Mouse (Mus musculus): ENCODE measurements around the gene Hmgb3. TPM values are rescaled to one million over a fixed set of nuclear protein-coding genes. Genes with fewer than 3 reads are reported as not detected.

Gene Hmgb3
- total and polyA plus RNA-seq, 3 experiments = 26.5 to 56.2 (median 40.6) TPM

DNA sequence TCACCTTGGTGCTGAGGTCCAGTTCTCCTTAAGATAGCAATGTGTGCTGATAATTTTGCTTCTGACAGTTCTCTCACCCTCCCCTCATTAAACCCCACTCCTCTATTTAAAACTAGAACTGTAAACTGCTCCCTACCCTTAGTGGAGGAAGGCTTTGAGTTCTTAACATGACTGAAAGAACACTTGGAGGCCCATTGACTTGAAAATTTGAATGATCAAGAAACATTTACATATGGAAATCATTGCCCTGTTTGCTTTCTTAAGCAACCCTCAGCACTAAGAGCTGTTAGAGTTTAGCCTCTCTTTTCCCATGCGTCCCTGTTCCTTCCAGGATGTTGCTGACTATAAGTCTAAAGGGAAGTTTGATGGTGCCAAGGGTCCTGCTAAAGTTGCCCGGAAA is 3.6 kb downstream of the Hmgb3 start:
- Histone ChIP-seq H3K9me3 (replicated peaks; ENCODE audit: low read length) (no peaks in the 10 kb centered on the region), H3K4me1 (ENCODE audit: control insufficient read depth in 1 of 2, insufficient read depth in 2 of 2) (peaks cover 5 to 20% of the 10 kb centered on the region in 2 experiments; a peak in 3 of 4 replicates), H3K27ac (ENCODE audit: insufficient read depth, low read depth) (no peak overlapping the region), H3K36me3 (replicated peaks in 1 of 2; ENCODE audit: control insufficient read depth in 1 of 2, insufficient read depth in 1 of 2, low read length in 1 of 2) (peaks cover 0 to 11% of the 10 kb centered on the region in 2 experiments), H3K4me2 (ENCODE audit: insufficient read depth, low read depth, poor library complexity, severe bottlenecking) (no peak overlapping the region), H3K79me2 (replicated peaks; ENCODE audit: control insufficient read depth, extremely low read depth, insufficient read depth, poor library complexity, severe bottlenecking) (no peaks in the 10 kb centered on the region; the same call in 1 of the 2 replicates), H3K4me3 (replicated peaks in 1 of 3; ENCODE audit: low read depth in 2 of 3, low read length in 2 of 3, poor library complexity in 1 of 3) (no peak overlapping the region), H3K27me3 (replicated peaks) (no peaks in the 10 kb centered on the region), H3K9ac (ENCODE audit: insufficient read depth, low read depth) (no peak overlapping the region)
- in situ Hi-C loops (cut with MboI; ENCODE audit: low pct_ligation_motif_present, low pct_unique_long_range_greater_than_20kb, low sequenced_read_pairs) (no loop called here), dilution Hi-C loops (cut with MboI; ENCODE audit: extremely low pct_ligation_motif_present, extremely low pct_unique_long_range_greater_than_20kb, low sequenced_read_pairs) (no loop called here)
- no peak for DNase-seq (ENCODE audit: extremely low read depth)
- TF ChIP-seq PAX5 (IDR thresholded peaks at IDR 0.05; ENCODE audit: low read length) (no peak), MXI1 (IDR thresholded peaks at IDR 0.05; ENCODE audit: low read depth, low read length) (no peak), TCF12 (IDR thresholded peaks at IDR 0.05; ENCODE audit: low read depth, low read length) (no peak), ZC3H11A (IDR thresholded peaks at IDR 0.05; ENCODE audit: low read depth, low read length) (no peak), ZMIZ1 (IDR thresholded peaks at IDR 0.05; ENCODE audit: low read depth, low read length) (no peak), POLR2A (IDR thresholded peaks at IDR 0.05; ENCODE audit: low read depth, low read length) (no peak), NELFE (IDR thresholded peaks at IDR 0.05; ENCODE audit: low read depth, low read length) (no peak), ETS1 (conservative IDR thresholded peaks at IDR 0.05; ENCODE audit: low read depth, low read length) (no peak)

DNA sequence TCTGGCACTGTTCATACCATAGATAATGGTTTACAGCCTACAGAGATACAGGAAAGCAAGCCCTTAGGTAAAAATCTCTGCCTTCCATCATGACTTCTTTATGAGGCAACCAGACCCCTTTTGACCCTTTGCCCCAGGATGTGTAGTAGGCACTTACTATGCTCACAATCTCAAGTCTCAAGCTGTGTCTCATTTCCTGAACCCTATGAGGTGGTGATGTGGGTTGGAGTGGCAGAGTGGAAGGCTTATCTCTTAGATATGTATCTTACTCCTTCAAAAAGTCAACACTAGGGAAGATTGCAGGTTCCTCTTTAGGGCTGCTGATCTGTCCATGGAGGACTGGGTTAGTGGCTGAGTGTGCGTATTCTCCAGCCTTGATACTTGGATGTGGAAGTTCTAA is 5.1 kb downstream of the Hmgb3 start:
- H3K4me2 ChIP-seq (ENCODE audit: insufficient read depth, low read depth, poor library complexity, severe bottlenecking) = no peak overlapping the region
- no peak overlapping the region for H3K4me3 ChIP-seq (replicated peaks in 1 of 3; ENCODE audit: low read depth in 2 of 3, low read length in 2 of 3, poor library complexity in 1 of 3)
- peaks cover 5 to 17% of the 10 kb centered on the region in 2 experiments; a peak in 3 of 4 replicates for H3K4me1 ChIP-seq (ENCODE audit: control insufficient read depth in 1 of 2, insufficient read depth in 2 of 2)
- peaks cover 0 to 11% of the 10 kb centered on the region in 2 experiments for H3K36me3 ChIP-seq (replicated peaks in 1 of 2; ENCODE audit: control insufficient read depth in 1 of 2, insufficient read depth in 1 of 2, low read length in 1 of 2)
- H3K27ac ChIP-seq (ENCODE audit: insufficient read depth, low read depth) = no peak overlapping the region
- H3K79me2 ChIP-seq (replicated peaks; ENCODE audit: control insufficient read depth, extremely low read depth, insufficient read depth, poor library complexity, severe bottlenecking) = no peaks in the 10 kb centered on the region; the same call in 1 of the 2 replicates
- in situ Hi-C loops (cut with MboI; ENCODE audit: low pct_ligation_motif_present, low pct_unique_long_range_greater_than_20kb, low sequenced_read_pairs) = no loop called here
- DNase-seq (ENCODE audit: extremely low read depth) = no peak
- no peak overlapping the region for H3K9ac ChIP-seq (ENCODE audit: insufficient read depth, low read depth)
- H3K27me3 ChIP-seq (replicated peaks) = no peaks in the 10 kb centered on the region
- no peaks in the 10 kb centered on the region for H3K9me3 ChIP-seq (replicated peaks; ENCODE audit: low read length)
- dilution Hi-C loops (cut with MboI; ENCODE audit: extremely low pct_ligation_motif_present, extremely low pct_unique_long_range_greater_than_20kb, low sequenced_read_pairs) = no loop called here
- TF ChIP-seq CHD1 (IDR thresholded peaks at IDR 0.05; ENCODE audit: low read depth, low read length) = no peak
- no peak for TF ChIP-seq SMC3 (IDR thresholded peaks at IDR 0.05; ENCODE audit: low read depth, low read length)
- no peak for TF ChIP-seq EP300 (IDR thresholded peaks at IDR 0.05; ENCODE audit: low read length)
- no peak for TF ChIP-seq MAFK (IDR thresholded peaks at IDR 0.05; ENCODE audit: insufficient replicate concordance, low read length)
- no peak for TF ChIP-seq ELF1 (IDR thresholded peaks at IDR 0.05; ENCODE audit: low read depth, low read length)
- TF ChIP-seq CHD2 (IDR thresholded peaks at IDR 0.05; ENCODE audit: low read length) = no peak
- TF ChIP-seq TBP (conservative IDR thresholded peaks at IDR 0.05; ENCODE audit: low read depth, low read length) = no peak
- TF ChIP-seq POLR2AphosphoS2 (IDR thresholded peaks at IDR 0.05; ENCODE audit: low read depth, low read length) = no peak
- no peak for TF ChIP-seq UBTF (IDR thresholded peaks at IDR 0.05; ENCODE audit: low read depth, low read length)
- TF ChIP-seq TCF12 (IDR thresholded peaks at IDR 0.05; ENCODE audit: low read depth, low read length) = no peak
- TF ChIP-seq ETS1 (conservative IDR thresholded peaks at IDR 0.05; ENCODE audit: low read depth, low read length) = no peak
